Mouse (Mus musculus): ENCODE measurements around the gene Htra1. TPM values are rescaled to one million over a fixed set of nuclear protein-coding genes. Genes with fewer than 3 reads are reported as not detected.
A peak's percentile ranks its signal among the peaks of the same experiment; 100 is the strongest.

The Htra1 gene
- total RNA-seq, 2 experiments from 2014 or later, result 200 to 236 TPM

DNA sequence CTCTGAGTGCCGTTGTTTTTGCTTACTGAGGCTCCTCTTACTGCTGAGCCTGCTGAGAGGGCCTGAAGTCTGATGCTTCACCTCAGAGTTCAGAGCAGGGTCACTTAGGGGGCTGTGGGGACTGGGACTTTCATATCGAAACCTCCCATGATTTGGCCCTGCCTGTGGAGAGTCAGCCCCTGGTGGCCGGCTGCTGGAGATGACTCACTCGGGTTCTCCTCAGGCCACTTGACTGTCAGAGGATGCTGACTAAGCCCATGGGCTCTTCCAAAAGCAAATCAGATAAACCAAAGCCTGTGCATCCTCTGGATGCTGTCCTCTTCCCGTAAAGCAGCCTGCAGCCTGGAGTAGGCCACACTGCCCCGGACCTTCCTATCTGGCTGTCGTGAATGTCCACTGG lies 32.6 kb downstream of the Htra1 start:
- Histone ChIP-seq H3K27ac (no peak overlapping the region; the same call in 1 of the 2 replicates), H3K4me3 (no peak overlapping the region)
- TF ChIP-seq CTCF (IDR thresholded peaks at IDR 0.05), result peak; percentile 28
- DNase-seq (ENCODE audit: extremely low spot score in 1 of 2, low spot score in 2 of 2), result no peak
- intact Hi-C loops (cut with DNase I), result no loop called here

DNA sequence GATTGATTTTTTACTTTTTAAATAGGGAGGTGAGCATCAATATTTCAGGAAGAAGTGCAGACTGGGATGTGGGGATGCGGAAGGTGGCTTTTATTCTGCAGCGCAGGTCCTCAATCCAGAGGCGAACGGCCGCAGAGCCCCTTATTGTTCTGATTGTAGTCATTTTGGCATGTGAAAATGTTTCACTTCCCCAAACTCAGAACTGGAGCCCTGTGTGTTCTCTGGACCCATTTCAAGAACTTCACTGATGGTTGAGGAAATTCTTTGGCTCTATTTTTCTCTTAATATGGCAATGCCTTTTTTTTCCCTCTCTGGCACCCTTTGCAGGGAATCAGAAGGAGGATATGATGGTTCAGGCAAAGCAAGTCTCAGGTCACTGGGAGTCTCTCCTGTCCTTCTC lies 33.2 kb downstream of the Htra1 start:
- Histone ChIP-seq H3K27ac (no peak overlapping the region; the same call in 1 of the 2 replicates), H3K4me3 (no peak overlapping the region)
- no peak for TF ChIP-seq CTCF (IDR thresholded peaks at IDR 0.05)
- intact Hi-C loops (cut with DNase I), result no loop called here
- no peak for DNase-seq (ENCODE audit: extremely low spot score in 1 of 2, low spot score in 2 of 2)

DNA sequence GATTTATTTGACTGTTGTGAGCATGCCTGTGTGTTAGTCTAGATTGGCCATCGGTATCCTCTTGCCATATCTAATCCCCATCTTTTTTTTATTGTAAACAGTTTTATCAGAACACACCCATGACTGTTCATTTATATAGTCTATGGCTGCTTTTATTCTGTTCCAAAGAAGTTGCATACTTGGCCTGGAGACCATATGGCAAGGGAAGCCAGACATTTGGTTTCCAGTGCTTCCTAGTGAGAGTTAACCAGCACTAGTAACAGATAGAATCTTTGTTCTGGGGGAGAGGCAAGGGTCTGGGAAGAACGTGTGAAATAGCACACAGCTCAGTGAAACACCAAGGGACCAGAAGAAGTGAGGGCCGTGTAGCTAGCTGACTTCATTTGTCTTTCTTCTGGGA lies 33.6 kb downstream of the Htra1 start:
- intact Hi-C loops (cut with DNase I), result no loop called here
- H3K4me3 ChIP-seq, result no peak overlapping the region
- no peak overlapping the region for H3K27ac ChIP-seq
- no peak for DNase-seq (ENCODE audit: extremely low spot score in 1 of 2, low spot score in 2 of 2)
- TF ChIP-seq CTCF (IDR thresholded peaks at IDR 0.05), result no peak

DNA sequence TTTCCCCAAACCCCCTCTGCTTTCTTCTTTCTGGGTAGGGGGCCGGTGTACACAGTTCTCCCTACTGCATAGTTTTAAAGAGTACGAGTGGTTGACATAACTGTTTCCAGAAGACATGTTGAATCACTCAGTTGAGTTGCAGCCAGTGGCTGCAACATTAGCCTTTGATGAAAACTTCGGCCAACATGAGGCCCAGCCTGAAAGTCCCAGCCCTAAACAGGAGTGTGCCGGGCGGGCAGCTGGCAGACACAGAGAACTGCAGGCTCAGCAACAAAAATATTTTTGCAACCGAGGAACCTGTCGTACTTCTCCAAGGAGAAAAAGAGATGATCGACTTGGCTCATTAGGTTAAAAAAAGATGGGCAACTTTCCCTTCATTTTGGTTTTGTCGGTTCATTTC lies 36.9 kb downstream of the Htra1 start:
- Histone ChIP-seq H3K4me3 (no peak overlapping the region), H3K27ac (no peak overlapping the region)
- no peak for DNase-seq (ENCODE audit: extremely low spot score in 1 of 2, low spot score in 2 of 2)
- intact Hi-C loops (cut with DNase I), result no loop called here
- TF ChIP-seq CTCF (IDR thresholded peaks at IDR 0.05), result no peak

DNA sequence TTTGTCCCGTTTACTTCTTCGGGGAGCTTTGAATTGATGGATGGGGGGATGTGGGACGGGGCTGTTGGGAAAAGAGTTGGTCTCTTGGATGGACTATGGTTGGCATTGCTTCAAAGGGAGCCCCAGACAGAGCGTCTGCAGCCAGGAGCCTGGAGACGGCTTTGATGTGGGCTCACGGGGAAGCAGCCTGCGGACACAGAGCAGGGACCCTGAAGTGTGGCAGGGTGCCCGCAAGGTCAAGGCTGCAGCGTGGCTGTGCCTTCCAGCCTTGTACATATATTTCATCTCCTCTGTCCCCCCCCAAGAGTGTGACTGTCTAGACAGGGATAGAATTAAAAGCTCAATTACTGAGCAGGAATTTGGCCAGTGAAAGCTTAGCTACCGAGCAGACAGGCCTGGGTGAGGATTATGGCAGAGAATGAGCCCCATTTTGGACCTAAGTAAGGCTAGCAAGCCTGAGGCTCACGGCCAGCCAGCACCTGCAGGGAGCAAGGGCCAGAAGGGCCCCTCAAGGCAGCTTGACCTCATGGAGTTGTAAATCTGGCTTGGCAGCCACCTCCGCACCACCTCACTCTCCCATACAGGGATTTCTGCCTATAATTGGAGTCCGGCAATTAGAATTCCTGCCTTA lies 40.5 kb downstream of the Htra1 start:
- no peak overlapping the region for H3K27ac ChIP-seq
- intact Hi-C loops (cut with DNase I), result loop anchor here (5.0 kb wide), 1 partner anchor 39 kb away; the partner anchor contains the start of gene Htra1
- TF ChIP-seq CTCF (IDR thresholded peaks at IDR 0.05), result no peak
- no peak overlapping the region for H3K4me3 ChIP-seq
- no peak for DNase-seq (ENCODE audit: extremely low spot score in 1 of 2, low spot score in 2 of 2)

DNA sequence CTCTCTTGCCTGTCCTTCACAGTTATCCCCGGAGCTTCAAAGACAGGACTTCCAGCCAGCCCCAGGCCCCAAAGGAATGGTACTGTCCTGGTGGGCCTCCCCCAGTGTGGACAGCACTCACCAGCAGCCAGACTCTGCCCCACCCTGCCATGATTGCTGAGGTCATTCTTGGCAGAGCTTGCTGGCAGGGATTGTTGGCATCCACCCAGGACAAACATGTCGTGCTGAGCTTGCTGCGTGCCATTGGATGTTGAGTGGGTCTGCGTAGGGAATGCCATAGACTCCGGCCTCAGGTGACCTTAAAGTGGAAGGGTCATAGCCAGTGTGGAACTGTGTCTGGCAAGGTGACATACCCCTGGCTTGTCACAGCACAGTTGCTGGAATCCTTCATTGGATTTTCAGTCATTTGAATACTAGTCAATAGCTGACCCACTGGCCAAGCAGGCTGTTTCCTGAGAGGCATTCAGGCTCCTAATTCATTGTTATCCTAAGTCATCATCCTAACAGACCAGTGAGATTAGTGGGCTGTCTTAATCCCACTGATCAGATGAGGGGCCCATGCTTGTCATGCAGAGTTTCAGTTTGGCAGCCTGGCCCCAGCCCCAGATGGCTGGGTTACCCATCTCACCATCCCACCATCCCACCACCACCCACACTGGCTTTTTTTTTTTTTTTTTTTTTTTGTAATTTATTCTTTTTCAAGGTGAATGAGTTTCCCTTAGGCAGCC lies 42.0 kb downstream of the Htra1 start:
- TF ChIP-seq CTCF (IDR thresholded peaks at IDR 0.05), result no peak
- intact Hi-C loops (cut with DNase I), result loop anchor here (5.0 kb wide), 1 partner anchor 41 kb away; the partner anchor contains the start of gene Htra1
- H3K27ac ChIP-seq, result no peak overlapping the region
- DNase-seq (ENCODE audit: extremely low spot score in 1 of 2, low spot score in 2 of 2), result peak; percentile 55 to 56
- no peak overlapping the region for H3K4me3 ChIP-seq

DNA sequence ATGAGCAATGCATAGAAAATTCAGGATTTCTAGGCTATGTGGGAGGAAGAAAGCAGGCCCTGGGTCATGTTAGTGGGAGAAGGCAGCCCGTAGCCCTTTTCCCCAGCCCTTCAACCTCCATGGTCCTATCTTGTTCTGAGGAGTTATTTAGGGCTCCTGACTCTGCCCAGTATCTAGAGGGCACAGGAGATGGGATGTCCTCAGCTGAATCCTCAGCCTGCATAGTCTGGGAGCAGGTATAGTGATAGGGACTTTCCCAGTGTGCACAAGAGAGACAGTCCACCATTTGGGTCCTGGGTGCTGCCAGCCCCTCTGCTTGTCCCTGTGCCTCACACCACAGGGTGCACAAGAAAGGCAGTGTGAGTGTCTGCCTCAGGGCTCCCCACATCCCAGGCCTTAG lies 42.6 kb downstream of the Htra1 start:
- no peak for TF ChIP-seq CTCF (IDR thresholded peaks at IDR 0.05)
- intact Hi-C loops (cut with DNase I), result loop anchor here (5.0 kb wide), 1 partner anchor 41 kb away; the partner anchor contains the start of gene Htra1
- Histone ChIP-seq H3K27ac (no peak overlapping the region), H3K4me3 (no peak overlapping the region)
- DNase-seq (ENCODE audit: extremely low spot score in 1 of 2, low spot score in 2 of 2), result no peak

DNA sequence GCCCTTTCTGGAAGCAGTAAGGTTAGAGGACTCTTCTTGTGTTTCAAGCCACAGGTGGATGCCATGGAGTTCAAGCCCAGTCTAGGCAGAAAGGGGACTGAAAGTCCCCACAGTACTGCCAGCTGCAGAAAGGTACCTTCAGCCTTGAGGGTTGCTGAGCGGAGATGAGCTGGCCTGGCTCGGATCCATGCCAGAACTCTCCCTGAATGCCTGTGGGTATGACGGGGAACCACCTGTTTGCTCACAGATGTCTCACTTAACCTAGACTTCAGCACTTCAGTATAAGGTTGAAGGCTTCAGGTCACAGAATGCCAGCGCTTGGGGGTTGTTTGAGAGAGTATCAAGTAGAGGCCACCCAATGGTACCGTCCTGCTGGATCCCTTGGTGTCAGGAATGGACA lies 44.2 kb downstream of the Htra1 start:
- Histone ChIP-seq H3K4me3 (no peak overlapping the region), H3K27ac (no peak overlapping the region)
- intact Hi-C loops (cut with DNase I), result no loop called here
- no peak for TF ChIP-seq CTCF (IDR thresholded peaks at IDR 0.05)
- DNase-seq (ENCODE audit: extremely low spot score in 1 of 2, low spot score in 2 of 2), result no peak

DNA sequence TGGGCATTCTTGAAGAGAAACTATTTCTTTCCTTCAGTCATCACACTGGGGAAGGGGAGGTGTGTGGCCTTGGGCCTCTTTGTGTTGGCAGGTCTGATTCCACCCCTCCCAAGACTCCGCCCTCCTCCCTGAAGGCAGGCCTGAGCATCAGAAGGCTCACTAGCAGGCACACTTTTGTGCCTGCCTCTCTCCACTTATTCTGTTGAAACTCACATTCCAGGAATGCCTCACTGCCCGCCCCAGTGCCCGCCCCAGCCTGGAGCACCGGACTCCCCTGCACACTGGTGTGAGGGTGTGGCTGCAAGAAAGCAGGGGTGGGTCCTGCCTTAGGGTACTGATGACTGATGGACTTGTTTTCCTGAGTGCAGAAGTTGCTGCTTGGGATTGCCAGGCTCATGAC lies 46.5 kb downstream of the Htra1 start:
- intact Hi-C loops (cut with DNase I), result no loop called here
- DNase-seq (ENCODE audit: extremely low spot score in 1 of 2, low spot score in 2 of 2), result no peak
- Histone ChIP-seq H3K4me3 (no peak overlapping the region), H3K27ac (no peak overlapping the region)
- TF ChIP-seq CTCF (IDR thresholded peaks at IDR 0.05), result no peak

DNA sequence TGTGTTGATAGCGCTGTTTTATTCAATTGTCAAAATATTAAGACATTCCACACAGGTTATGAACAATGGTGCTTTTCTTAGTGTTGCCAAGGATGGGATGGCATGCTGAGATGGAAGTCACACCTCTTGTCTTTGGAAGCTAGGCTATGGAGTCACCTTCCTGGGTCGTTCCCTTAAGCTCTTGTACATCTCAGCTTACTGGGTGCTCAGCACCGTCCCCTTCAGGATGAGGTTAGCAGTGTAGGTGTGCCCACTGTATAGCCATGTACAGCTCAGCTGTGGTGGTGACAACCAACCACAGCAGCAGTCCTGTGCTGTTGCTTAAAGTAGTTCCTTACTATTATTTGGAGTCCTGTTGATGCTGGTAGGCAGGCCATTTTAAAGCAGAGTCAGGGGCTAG lies 47.0 kb downstream of the Htra1 start:
- H3K27ac ChIP-seq, result no peak overlapping the region
- no peak overlapping the region for H3K4me3 ChIP-seq
- intact Hi-C loops (cut with DNase I), result no loop called here
- no peak; the same call in 1 of the 2 replicates for TF ChIP-seq CTCF (IDR thresholded peaks at IDR 0.05)
- no peak for DNase-seq (ENCODE audit: extremely low spot score in 1 of 2, low spot score in 2 of 2)

DNA sequence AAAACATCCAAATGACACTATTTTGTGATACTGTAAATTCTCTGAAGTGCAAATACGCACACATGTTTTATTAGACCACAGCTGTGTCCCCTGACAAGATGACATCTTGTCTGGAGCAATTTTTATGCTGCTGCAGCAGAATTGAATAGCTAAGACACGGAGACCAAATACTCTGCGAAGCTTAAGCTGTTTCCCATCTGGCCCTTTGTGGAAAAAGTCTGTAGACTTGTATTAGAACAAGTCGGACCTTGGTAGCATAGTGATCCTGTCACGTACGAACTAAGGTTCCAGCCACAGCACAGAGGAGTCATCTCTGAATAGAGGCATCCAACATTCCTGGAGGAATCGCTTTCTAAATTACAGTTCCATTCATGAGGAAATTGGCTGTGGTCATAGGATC lies 48.4 kb downstream of the Htra1 start:
- intact Hi-C loops (cut with DNase I), result no loop called here
- DNase-seq (ENCODE audit: extremely low spot score in 1 of 2, low spot score in 2 of 2), result no peak
- H3K27ac ChIP-seq, result no peak overlapping the region
- H3K4me3 ChIP-seq, result no peak overlapping the region
- no peak for TF ChIP-seq CTCF (IDR thresholded peaks at IDR 0.05)

DNA sequence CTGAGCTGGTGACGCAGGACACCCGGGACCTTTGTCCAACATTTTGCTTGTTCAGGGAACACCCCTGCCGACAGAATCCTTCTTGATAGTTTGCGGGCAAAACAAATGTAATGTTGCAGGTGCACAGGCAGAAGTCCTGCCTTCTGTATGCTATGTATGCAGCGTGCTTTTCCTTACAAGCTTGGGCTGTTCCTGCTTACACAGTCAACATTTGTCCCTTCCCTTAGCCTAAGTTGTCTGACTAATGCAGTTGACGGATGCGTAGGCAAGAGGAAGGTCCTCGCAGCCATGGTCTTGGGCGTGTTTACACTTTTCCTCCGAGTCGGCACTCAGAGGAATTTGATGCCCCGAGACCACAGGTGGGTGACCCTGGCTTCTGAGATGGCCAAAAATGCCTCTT lies 49.3 kb downstream of the Htra1 start:
- no peak overlapping the region for H3K27ac ChIP-seq
- intact Hi-C loops (cut with DNase I), result no loop called here
- DNase-seq (ENCODE audit: extremely low spot score in 1 of 2, low spot score in 2 of 2), result no peak
- TF ChIP-seq CTCF (IDR thresholded peaks at IDR 0.05), result no peak
- no peak overlapping the region for H3K4me3 ChIP-seq

DNA sequence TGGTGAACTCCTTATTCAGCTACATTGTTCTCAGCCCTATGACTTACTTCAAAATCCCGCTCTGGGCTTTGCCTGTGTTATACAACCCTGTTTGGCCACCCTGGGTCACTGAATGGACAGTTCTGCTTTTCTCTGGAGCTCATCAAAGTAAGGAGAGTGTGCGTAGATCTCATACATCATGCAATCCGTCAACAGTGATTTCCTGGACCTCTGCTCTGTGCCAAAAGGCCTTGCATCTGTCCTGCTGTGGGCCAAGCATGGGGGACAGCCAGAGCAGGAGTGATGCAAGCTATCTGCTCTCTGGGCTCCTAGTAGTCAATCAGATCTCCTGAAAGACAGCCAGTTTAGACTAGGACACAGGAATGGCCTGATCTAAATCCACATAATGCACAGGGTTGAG lies 49.8 kb downstream of the Htra1 start:
- no peak for DNase-seq (ENCODE audit: extremely low spot score in 1 of 2, low spot score in 2 of 2)
- Histone ChIP-seq H3K4me3 (no peak overlapping the region), H3K27ac (no peak overlapping the region)
- no peak for TF ChIP-seq CTCF (IDR thresholded peaks at IDR 0.05)
- intact Hi-C loops (cut with DNase I), result no loop called here

Data from left cerebral cortex, adult 2 months (tissue).